24 mouse cellular contexts compared by ENCODE assay signal in genomic region chr3:107636236-107636635, GRCm38 (mm10). TPM values are rescaled to one million over a fixed set of nuclear protein-coding genes. Genes with fewer than 3 reads are reported as not detected.
"Had no signal": no experiment of that assay in that cellular context is flagged by ENCODE, and none has a peak within 500 bp of the region (broad histone marks: within the 10 kb centered on the region; RNA-seq: fewer than 3 reads in every experiment).

No protein-coding gene starts in this region.

- H3K4me3 ChIP-seq: neural tube, embryonic 15.5 days; stomach, embryonic 15.5 days had no signal

- H3K4me1 ChIP-seq: stomach, embryonic 15.5 days had no signal

- H3K27me3 ChIP-seq: neural tube, embryonic 15.5 days; stomach, embryonic 15.5 days had no signal

- H3K9me3 ChIP-seq: neural tube, embryonic 15.5 days; stomach, embryonic 15.5 days had no signal

- H3K9ac ChIP-seq: neural tube, embryonic 15.5 days; stomach, embryonic 15.5 days had no signal

- H3K36me3 ChIP-seq: neural tube, embryonic 15.5 days; stomach, embryonic 15.5 days had no signal

- H3K4me2 ChIP-seq: neural tube, embryonic 15.5 days; stomach, embryonic 15.5 days had no signal

- DNase-seq: retina, postnatal 1 day; right cerebral cortex, adult 18-20 months; right cerebral cortex, postnatal 14 days; right cerebral cortex, postnatal 25 days; right cerebral cortex, postnatal 4 days; spleen, adult 18-20 months; thymus, adult 18-20 months; thymus, adult 2 months; thymus, postnatal 14 days; thymus, postnatal 25 days; thymus, postnatal 36 days; thymus, postnatal 4 days had no signal

- H3K27ac ChIP-seq: neural tube, embryonic 15.5 days; stomach, embryonic 15.5 days; stomach, postnatal 0 days had no signal

RNA-seq across cellular contexts. Expression of gene Gm10961, which starts 5.1 kb away (rescaled TPM):
- total RNA-seq: neutrophil, adult 5-6 weeks had no signal
- polyA plus RNA-seq: neural tube, embryonic 14.5 days; neural tube, embryonic 15.5 days; small intestine, adult 2 months; spleen, adult 2 months; stomach, embryonic 14.5 days; stomach, embryonic 15.5 days; stomach, embryonic 16.5 days; stomach, postnatal 0 days; testis, adult 2 months; thymus, adult 2 months; thymus, postnatal 0 days; urinary bladder, adult 2 months had no signal

RNA-seq across cellular contexts. Expression of gene Alx3, which starts 41.4 kb away (rescaled TPM):
- total RNA-seq: neutrophil, adult 5-6 weeks had no signal
- polyA plus RNA-seq: neural tube, embryonic 14.5 days; neural tube, embryonic 15.5 days; small intestine, adult 2 months; spleen, adult 2 months; stomach, embryonic 14.5 days; stomach, embryonic 15.5 days; stomach, postnatal 0 days; urinary bladder, adult 2 months had no signal
